Mouse (Mus musculus): ENCODE results near the gene Dip2b.

- TF ChIP-seq CTCF (IDR thresholded peaks at IDR 0.05; ENCODE audit: low read depth, low read length) (no peak), EP300 (IDR thresholded peaks at IDR 0.05; ENCODE audit: insufficient read depth, low read depth, low read length) (no peak)
Measured at GRCm38 (mm10) chr15:100104126-100104525, 65.7 kb downstream of the Dip2b start.

Measured in ES-Bruce4 (cell line).